Comparison of ENCODE assay signal across 8 mouse cellular contexts in the genomic region with DNA sequence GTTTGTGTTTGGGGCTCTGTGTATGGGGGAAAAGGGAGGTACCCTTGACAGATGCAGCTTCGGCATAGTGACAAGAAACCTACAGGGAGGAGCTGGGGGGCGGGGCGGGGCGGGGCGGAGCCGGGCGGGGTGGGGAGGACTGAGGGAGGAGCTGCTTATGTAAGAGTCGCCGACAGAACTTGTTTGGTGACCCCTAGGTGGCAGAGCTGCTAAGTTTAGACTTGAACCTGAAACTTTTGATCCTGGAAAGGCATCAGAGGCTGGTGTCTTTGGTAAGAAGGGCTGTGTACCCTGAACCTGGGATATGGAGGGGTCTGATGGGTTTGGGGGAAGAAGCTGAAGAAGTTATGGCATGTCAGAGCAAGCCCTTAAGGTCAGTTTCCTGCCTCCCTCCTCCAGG. TPM values are rescaled to one million over a fixed set of nuclear protein-coding genes. Genes with fewer than 3 reads are reported as not detected.
A peak's percentile ranks its signal among the peaks of the same experiment; 100 is the strongest.
DNase-seq lines count a peak whose midpoint lies in the region; ATAC-seq and TF ChIP-seq lines count a peak whose summit lies in the region.

No protein-coding gene starts in this region.

- H3K79me2 ChIP-seq in MEL (ENCODE audit: control insufficient read depth, insufficient read depth, low read length, poor library complexity) = no peaks in the 10 kb centered on the region

- TF ChIP-seq POLR2A in MEL (IDR thresholded peaks at IDR 0.05; ENCODE audit: control insufficient read depth in 1 of 2, insufficient read depth in 1 of 2, low read depth in 1 of 2, low read length in 2 of 2, poor library complexity in 1 of 2) = no peak

- peak; percentile 68 for ATAC-seq in heart, embryonic 11.5 days (replicated peaks; ENCODE audit: insufficient number of reproducible peaks, low FRiP score, low TSS enrichment)

- WGBS in heart, embryonic 11.5 days (ENCODE audit: insufficient replicate concordance) = 1% methylated on average over 9 of the region's 9 CpGs
- 0% methylated on average over 9 of the region's 9 CpGs for WGBS in limb, embryonic 10.5 days

- H3K9me3 ChIP-seq in MEL (replicated peaks; ENCODE audit: insufficient read depth, low read length) = no peaks in the 10 kb centered on the region
- H3K9me3 ChIP-seq in heart, embryonic 11.5 days (replicated peaks; ENCODE audit: control insufficient read depth, low read length) = no peaks in the 10 kb centered on the region
- no peaks in the 10 kb centered on the region for H3K9me3 ChIP-seq in limb, embryonic 10.5 days (replicated peaks)

- peak overlapping the region; percentile 12; the same call in 1 of the 2 replicates for H3K9ac ChIP-seq in MEL (ENCODE audit: control insufficient read depth, low read depth, low read length, poor library complexity, severe bottlenecking)
- H3K9ac ChIP-seq in heart, embryonic 11.5 days (ENCODE audit: low read depth, low read length) = peak overlapping the region; percentile 36; the same call in 1 of the 2 replicates

- peaks cover 0 to 2% of the 10 kb centered on the region in 2 experiments; a peak in 2 of 4 replicates for H3K36me3 ChIP-seq in MEL (ENCODE audit: control insufficient read depth in 1 of 2, insufficient read depth in 2 of 2, low read length in 2 of 2)
- no peaks in the 10 kb centered on the region for H3K36me3 ChIP-seq in heart, embryonic 11.5 days (ENCODE audit: control insufficient read depth, insufficient read depth, low read length)
- no peaks in the 10 kb centered on the region for H3K36me3 ChIP-seq in limb, embryonic 10.5 days

- H3K4me1 ChIP-seq in MEL (ENCODE audit: control insufficient read depth in 1 of 2, insufficient read depth in 2 of 2, low read length in 2 of 2) = peaks cover 2 to 17% of the 10 kb centered on the region in 2 experiments
- peaks cover 7% of the 10 kb centered on the region for H3K4me1 ChIP-seq in heart, embryonic 11.5 days (ENCODE audit: control insufficient read depth, insufficient read depth, low read length)
- peaks cover 27% of the 10 kb centered on the region for H3K4me1 ChIP-seq in limb, embryonic 10.5 days

- no peak overlapping the region for H3K27ac ChIP-seq in MEL (ENCODE audit: control insufficient read depth, low read depth, low read length)
- H3K27ac ChIP-seq in heart, embryonic 11.5 days (ENCODE audit: low read depth, low read length) = no peak overlapping the region
- H3K27ac ChIP-seq in limb, embryonic 10.5 days = no peak overlapping the region

- H3K4me2 ChIP-seq in heart, embryonic 11.5 days = no peak overlapping the region

- peak; percentile 56 to 81 for DNase-seq in adrenal gland, adult (ENCODE audit: inconsistent age in 2 of 2, low spot score in 1 of 2)
- DNase-seq in adrenal gland, postnatal 25 days = no peak
- DNase-seq in MEL (ENCODE audit: low read depth, low spot score) = peak; percentile 92
- DNase-seq in limb, embryonic 10.5 days (ENCODE audit: low spot score) = peak; percentile 60
- peak; percentile 56 for DNase-seq in retina, embryonic 14.5 days (ENCODE audit: low spot score)
- no peak for DNase-seq in gastrocnemius, postnatal 10 days
- DNase-seq in cerebellum, adult 8-10 months = no peak

- TF ChIP-seq EP300 in MEL (IDR thresholded peaks at IDR 0.05; ENCODE audit: low read depth in 1 of 2, low read length in 2 of 2) = no peak

- TF ChIP-seq CTCF in MEL (IDR thresholded peaks at IDR 0.05 in 2 of 3, conservative IDR thresholded peaks at IDR 0.05 in 1 of 3; ENCODE audit: control insufficient read depth in 1 of 3, insufficient read depth in 1 of 3, low read depth in 2 of 3, low read length in 3 of 3, poor library complexity in 1 of 3, severe bottlenecking in 1 of 3) = peak; percentile 15 to 63 (median 55); a peak in 4 of 6 replicates

- 0 out of 4 replicates have a peak overlapping the region, but pooled peaks of 1 of the 2 experiments have one; percentile 25 for H3K4me3 ChIP-seq in MEL (ENCODE audit: control insufficient read depth in 1 of 2, insufficient read depth in 1 of 2, low read depth in 2 of 2, low read length in 2 of 2)
- no peak overlapping the region for H3K4me3 ChIP-seq in heart, embryonic 11.5 days (ENCODE audit: low read depth, low read length)
- H3K4me3 ChIP-seq in limb, embryonic 10.5 days = no peak overlapping the region

- no peaks in the 10 kb centered on the region for H3K27me3 ChIP-seq in MEL (ENCODE audit: control insufficient read depth in 1 of 2, insufficient read depth in 2 of 2, low read length in 2 of 2)
- no peaks in the 10 kb centered on the region for H3K27me3 ChIP-seq in heart, embryonic 11.5 days (ENCODE audit: control insufficient read depth, insufficient read depth, low read length)
- H3K27me3 ChIP-seq in limb, embryonic 10.5 days (ENCODE audit: low read depth, poor library complexity, severe bottlenecking) = no peaks in the 10 kb centered on the region

- peak; percentile 37 for TF ChIP-seq RAD21 in MEL (IDR thresholded peaks at IDR 0.05; ENCODE audit: low read depth, low read length)

TF ChIP-seq in MEL, 35 proteins besides CTCF, POLR2A, EP300 and RAD21:
- 0 out of 2 replicates have a peak, but pooled peaks have one; percentile 7 for TF ChIP-seq MAZ (IDR thresholded peaks at IDR 0.05; ENCODE audit: low read depth, low read length)
- 0 out of 2 replicates have a peak, but pooled peaks have one; percentile 11 for TF ChIP-seq GATA1 (IDR thresholded peaks at IDR 0.05; ENCODE audit: low read depth, low read length)
- TF ChIP-seq POLR2AphosphoS2 (IDR thresholded peaks at IDR 0.05; ENCODE audit: low read length) = no peak
- no peak for TF ChIP-seq JUND (IDR thresholded peaks at IDR 0.05; ENCODE audit: low read depth, low read length)
- no peak for TF ChIP-seq RCOR1 (IDR thresholded peaks at IDR 0.05; ENCODE audit: low read depth, low read length)
- no peak for TF ChIP-seq KAT2A (conservative IDR thresholded peaks at IDR 0.05; ENCODE audit: low read depth, low read length)
- TF ChIP-seq MAFK (IDR thresholded peaks at IDR 0.05; ENCODE audit: borderline replicate concordance, low read depth, low read length) = no peak
- TF ChIP-seq SIN3A (IDR thresholded peaks at IDR 0.05; ENCODE audit: low read length) = no peak

RNA-seq across cellular contexts. Expression of a gene that starts 9.7 kb away (rescaled TPM):
- total RNA-seq in adrenal gland, postnatal 25 days (2021) = 410 and 432 TPM in 2 replicates
- 381 and 395 TPM in 2 replicates for total RNA-seq in MEL (2012; rRNA removed)
- 100 to 1,000 TPM; 257 to 389 TPM for polyA plus RNA-seq in MEL (2012; ENCODE audit: insufficient read depth in 1 of 2, insufficient read length in 2 of 2, low read depth in 1 of 2, low replicate concordance in 2 of 2, missing spikeins in 1 of 2)
- polyA plus RNA-seq in heart, embryonic 11.5 days (2014; fragmentation: Nextera tagmentation; extraction: Ambion mirVana) = 346 and 407 TPM in 2 replicates
- 203 and 211 TPM in 2 replicates for polyA plus RNA-seq in limb, embryonic 10.5 days (2016; fragmentation: Nextera tagmentation; extraction: Ambion mirVana)
- 1,000 to 10,000 TPM; 1,018 to 1,167 TPM for total RNA-seq in gastrocnemius, postnatal 10 days (2021)

RNA-seq across cellular contexts. Expression of a gene that starts 45.3 kb away (rescaled TPM):
- total RNA-seq in adrenal gland, postnatal 25 days (2021) = 157 and 166 TPM in 2 replicates
- total RNA-seq in MEL (2012; rRNA removed) = 75.4 and 85.9 TPM in 2 replicates
- polyA plus RNA-seq in MEL (2012; ENCODE audit: insufficient read depth in 1 of 2, insufficient read length in 2 of 2, low read depth in 1 of 2, low replicate concordance in 2 of 2, missing spikeins in 1 of 2) = 10 to 100 TPM in 1 of 2 experiments, not detected in 1; 75.7 TPM
- polyA plus RNA-seq in heart, embryonic 11.5 days (2014; fragmentation: Nextera tagmentation; extraction: Ambion mirVana) = 211 and 244 TPM in 2 replicates
- polyA plus RNA-seq in limb, embryonic 10.5 days (2016; fragmentation: Nextera tagmentation; extraction: Ambion mirVana) = 157 and 163 TPM in 2 replicates
- 10 to 100 TPM; 76.7 to 83.4 TPM for total RNA-seq in gastrocnemius, postnatal 10 days (2021)

Comparison
In these comparisons a context has a peak if more than half of its experiments do, and no peak if none do; other contexts are left out.
1. DNase-seq: peak in adrenal gland, adult (2 of 2), MEL (single experiment), limb, embryonic 10.5 days (single experiment) and retina, embryonic 14.5 days (single experiment); none in adrenal gland, postnatal 25 days (single experiment), gastrocnemius, postnatal 10 days (single experiment) and cerebellum, adult 8-10 months (single experiment).